Mouse (Mus musculus) cortical plate, adult 2 months (tissue): ENCODE measurements around the gene Cox11. TPM values are rescaled to one million over a fixed set of nuclear protein-coding genes. Genes with fewer than 3 reads are reported as not detected.
A peak's percentile ranks its signal among the peaks of the same experiment; 100 is the strongest.

Experiments used
- H3K27ac ChIP-seq: fragments of 200-500 bp; 2 replicates; pipeline ENCODE4 v1.5.1; 2012; ENCODE audit warnings: low read length, control low read depth, inconsistent platforms; ENCODE audit not compliant: insufficient read depth
- H3K4me1 ChIP-seq: fragments of 200-500 bp; 2 replicates; pipeline ENCODE4 v1.6.1; 2011; ENCODE audit warnings: low read length; ENCODE audit not compliant: control insufficient read depth, insufficient read depth
- H3K4me3 ChIP-seq: fragments of 200-500 bp; 2 replicates; pipeline ENCODE4 v1.5.1; 2011; ENCODE audit warnings: mild to moderate bottlenecking, low read length, control low read depth; ENCODE audit not compliant: insufficient read depth
- CTCF ChIP-seq: fragments of 200-500 bp; IDR thresholded peaks from 2 replicates; pipeline ENCODE4 v1.5.1; 2011; ENCODE audit warnings: mild to moderate bottlenecking, control low read depth, low read length; ENCODE audit not compliant: insufficient read depth; ENCODE audit errors: extremely low read depth
- POLR2A ChIP-seq: fragments of 200-500 bp; IDR thresholded peaks from 2 replicates; pipeline ENCODE4 v1.6.1; 2011; ENCODE audit warnings: mild to moderate bottlenecking, low read length, control low read depth; ENCODE audit not compliant: insufficient read depth; ENCODE audit errors: extremely low read depth
- polyA plus RNA-seq: library from polyadenylated mRNA; depleted of rRNA; stranded (reverse); fragments of >200 nt; gene quantifications from 2 replicates; pipeline ENCODE4 v1.2.3, GENCODE M21; 2012

Gene Cox11
- polyA plus RNA-seq, 1 experiment, result 25.6 TPM

DNA sequence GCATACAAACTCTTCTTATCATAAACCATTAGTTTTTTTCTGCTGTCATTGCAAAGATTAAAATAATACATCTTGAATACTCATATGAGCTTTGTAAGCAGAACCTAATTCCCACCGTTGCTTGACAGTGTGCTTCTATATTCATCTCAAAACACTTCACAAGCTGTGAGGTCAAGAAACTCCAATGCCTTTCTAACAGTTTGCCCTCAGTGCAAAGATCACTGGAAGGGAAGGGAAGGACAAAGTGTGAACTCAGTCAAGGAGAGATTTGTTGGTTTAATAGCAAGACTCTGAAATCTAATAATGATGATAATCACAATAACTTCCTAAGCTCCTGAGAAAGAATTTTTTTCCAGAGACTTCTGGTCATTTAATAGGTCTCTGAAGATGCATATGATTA, 10.2 kb upstream of the Cox11 start:
- no peak for TF ChIP-seq CTCF
- no peak for TF ChIP-seq POLR2A
- no peak overlapping the region for H3K27ac ChIP-seq

DNA sequence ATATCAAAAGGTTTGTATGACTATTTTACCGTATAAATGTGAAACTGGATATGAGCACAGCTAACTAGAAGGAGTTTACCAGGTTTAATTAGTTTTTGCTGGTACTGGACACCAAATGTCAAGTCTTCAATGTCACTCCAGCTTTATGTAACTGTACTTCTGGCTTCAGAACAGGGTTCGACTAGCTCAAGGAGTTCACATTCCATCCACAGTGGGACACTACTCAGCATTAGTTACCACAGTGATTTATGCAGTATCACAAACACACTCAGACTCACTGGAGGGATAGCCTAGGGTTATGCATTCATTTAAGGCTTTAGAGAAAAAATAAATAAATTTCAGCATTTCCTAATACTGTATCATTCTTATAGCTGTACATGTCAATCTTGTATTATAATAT, 5.5 kb upstream of the Cox11 start:
- no peak overlapping the region for H3K27ac ChIP-seq

More for the DNA sequence above, 10.2 kb upstream of the Cox11 start:
- Histone ChIP-seq H3K4me3 (no peak overlapping the region), H3K4me1 (no peaks in the 10 kb centered on the region)

DNA sequence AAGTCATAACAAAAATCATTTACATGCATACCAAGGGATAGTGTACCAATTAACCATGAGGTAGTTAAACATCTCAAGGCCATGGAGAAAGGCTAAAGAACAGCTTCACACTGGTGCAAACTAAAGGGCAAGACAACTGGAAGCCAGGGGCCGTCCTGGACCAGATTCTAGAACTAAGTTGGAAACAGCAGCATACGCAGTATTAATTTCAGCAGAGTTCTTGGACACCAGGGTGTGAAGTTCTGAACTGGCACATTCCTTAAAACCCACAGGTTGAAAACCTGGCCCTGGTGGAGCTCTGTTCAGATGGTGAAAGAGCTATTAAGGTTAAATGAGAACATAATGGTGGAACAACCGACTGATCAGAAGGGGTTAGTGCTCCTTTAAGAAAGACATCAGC, 3.3 kb upstream of the Cox11 start:
- TF ChIP-seq POLR2A (no peak), CTCF (no peak)
- Histone ChIP-seq H3K4me3 (no peak overlapping the region), H3K27ac (no peak overlapping the region), H3K4me1 (0 out of 2 replicates have a peak, but pooled peaks cover 1% of the 10 kb centered on the region)

More for the DNA sequence above, 5.5 kb upstream of the Cox11 start:
- Histone ChIP-seq H3K4me1 (no peaks in the 10 kb centered on the region), H3K4me3 (no peak overlapping the region)
- TF ChIP-seq POLR2A, result no peak
- TF ChIP-seq CTCF, result no peak

DNA sequence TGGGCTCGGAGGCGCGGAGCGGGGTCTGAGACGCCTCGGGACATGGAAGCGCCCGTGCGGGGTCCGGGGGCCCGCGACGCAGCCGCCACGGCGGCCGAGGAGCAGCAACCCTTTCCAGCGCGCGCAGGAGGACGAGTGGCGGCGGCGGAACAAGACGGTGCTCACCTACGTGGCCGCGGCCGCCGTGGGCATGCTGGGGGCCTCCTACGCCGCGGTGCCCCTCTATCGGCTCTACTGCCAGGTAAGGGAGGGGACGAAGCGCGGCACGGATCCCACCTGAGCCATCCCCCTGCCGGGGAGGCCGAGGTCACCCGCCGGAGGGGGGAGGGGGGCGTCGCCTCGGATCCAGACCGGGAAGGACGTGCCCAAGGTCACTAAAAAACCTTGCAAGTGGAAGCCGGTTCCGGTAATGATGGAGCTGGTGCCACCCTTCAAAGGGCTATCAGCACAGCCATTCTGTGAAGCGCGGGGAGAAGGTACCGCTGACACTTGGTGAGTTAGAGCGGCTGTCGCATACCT, 398 bp downstream of the Cox11 start:
- peak overlapping the region; percentile 95 for H3K4me3 ChIP-seq
- TF ChIP-seq CTCF, result no peak
- 0 out of 2 replicates have a peak, but pooled peaks cover 1% of the 10 kb centered on the region for H3K4me1 ChIP-seq
- peak overlapping the region; percentile 52 for H3K27ac ChIP-seq

DNA sequence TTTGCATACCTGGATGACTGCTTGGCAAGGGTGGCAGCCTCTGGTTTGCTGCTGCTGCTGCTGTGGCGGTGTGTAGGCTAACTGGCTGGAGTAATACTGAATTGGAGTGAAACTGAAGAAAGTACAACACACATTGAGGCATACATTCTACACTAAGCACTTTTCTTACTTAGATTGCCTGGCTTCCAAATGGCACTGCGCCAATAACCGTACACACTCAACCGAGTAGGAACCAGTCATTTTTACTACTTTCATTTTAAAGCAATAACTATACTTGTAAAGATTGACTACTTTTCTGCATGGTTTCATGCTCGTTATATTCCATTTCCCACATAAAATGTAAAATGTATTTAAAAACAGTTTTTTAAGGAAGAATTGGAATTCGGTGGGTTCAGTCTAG, 11.8 kb downstream of the Cox11 start:
- no peak overlapping the region for H3K4me3 ChIP-seq
- TF ChIP-seq CTCF, result no peak
- no peak for TF ChIP-seq POLR2A
- no peaks in the 10 kb centered on the region for H3K4me1 ChIP-seq
- no peak overlapping the region for H3K27ac ChIP-seq

DNA sequence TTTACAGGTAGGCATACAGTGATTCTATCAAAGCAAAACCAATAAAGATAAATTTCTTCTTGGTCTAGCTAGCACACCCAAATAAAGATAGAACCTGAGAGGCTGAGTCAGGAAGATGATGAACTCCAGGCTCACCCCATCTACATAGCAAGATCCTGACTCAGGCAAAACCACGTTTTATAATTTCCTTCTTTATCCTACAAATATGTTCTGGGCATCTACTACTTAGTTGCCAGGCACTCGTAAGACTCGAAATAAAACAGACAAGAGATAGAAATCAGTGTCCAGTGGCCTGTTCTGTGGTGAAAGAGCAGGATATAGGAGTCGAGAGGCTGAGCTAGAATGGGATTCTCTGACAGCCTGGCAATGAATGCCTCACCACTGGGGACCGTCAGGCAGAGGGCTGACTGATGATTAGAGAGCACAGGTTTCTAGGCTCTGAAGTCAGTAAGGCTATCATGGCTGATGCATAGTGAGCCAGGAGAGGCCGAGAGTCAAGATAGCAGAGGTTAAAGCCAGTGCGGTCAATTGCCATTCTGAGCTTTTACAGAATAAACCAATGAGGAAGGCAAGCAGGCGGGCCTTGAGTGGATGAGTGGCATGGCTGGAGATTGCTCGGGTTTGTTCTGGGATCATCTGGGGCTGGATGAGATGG, 12.4 kb downstream of the Cox11 start:
- Histone ChIP-seq H3K4me1 (no peaks in the 10 kb centered on the region), H3K4me3 (no peak overlapping the region), H3K27ac (no peak overlapping the region)
- no peak for TF ChIP-seq POLR2A
- TF ChIP-seq CTCF, result no peak

DNA sequence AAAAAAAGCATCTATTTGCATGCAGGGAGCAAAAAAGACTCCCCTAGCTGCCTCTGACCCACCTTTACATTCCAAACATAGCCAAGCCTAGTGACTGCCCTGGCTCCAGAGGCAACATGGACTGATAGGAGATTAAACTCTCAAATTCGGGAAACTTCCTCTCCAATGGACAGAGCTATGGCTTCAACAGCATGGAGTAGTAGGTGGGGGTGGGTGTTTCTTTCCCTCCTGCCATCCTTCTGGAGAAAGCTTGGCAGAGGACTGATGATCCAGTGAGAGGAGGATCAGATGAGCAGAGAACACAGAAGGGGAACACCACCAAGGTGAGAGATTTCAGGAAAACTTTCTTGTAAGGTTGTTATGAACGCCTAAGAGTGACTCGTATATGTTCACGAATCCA, 14.6 kb downstream of the Cox11 start:
- H3K4me3 ChIP-seq, result no peak overlapping the region
- TF ChIP-seq CTCF (no peak), POLR2A (no peak)
- H3K4me1 ChIP-seq, result no peaks in the 10 kb centered on the region
- no peak overlapping the region for H3K27ac ChIP-seq

DNA sequence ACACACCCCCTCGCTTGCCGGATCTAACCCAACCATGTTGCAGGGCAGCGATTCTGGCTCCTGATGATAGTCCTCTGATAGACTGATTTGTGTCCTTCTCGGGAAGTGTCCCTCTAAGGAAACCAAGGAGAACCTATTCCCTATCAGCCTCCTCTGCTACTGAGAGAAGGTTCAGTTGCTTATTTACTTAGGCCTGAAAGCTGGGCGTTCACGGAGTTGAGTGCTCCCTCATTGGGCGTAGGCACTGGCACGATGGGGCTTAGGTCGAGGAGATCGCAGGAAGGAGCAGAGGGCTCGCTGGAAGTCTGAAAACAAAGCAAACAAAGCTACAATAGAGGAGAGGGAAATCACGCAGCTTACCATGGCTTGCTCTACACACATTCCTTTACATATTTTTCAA, 19.6 kb downstream of the Cox11 start:
- H3K4me1 ChIP-seq, result no peaks in the 10 kb centered on the region
- TF ChIP-seq POLR2A (no peak), CTCF (no peak)
- H3K4me3 ChIP-seq, result no peak overlapping the region
- no peak overlapping the region for H3K27ac ChIP-seq

DNA sequence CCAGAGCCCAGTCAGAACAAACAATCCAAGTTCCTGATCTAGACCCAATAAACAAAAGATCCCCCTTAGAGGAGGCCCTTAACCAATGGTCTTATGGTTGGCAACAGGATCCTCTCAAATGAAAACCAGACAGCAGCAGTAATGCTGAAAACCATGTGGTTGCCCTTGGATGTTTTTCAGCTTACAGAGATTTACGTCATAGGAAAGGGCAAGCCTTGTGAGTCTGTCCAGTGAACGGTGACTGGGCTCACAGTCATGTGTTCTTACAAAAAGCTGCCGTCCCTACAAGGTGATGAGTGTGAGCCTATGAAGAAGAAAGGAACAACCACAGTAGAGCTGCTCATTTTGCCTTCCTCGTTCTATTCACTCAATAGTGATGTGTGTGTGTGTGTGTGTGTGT, 22.7 kb downstream of the Cox11 start:
- Histone ChIP-seq H3K4me1 (no peaks in the 10 kb centered on the region; the same call in 1 of the 2 replicates), H3K27ac (no peak overlapping the region)
- TF ChIP-seq POLR2A (no peak), CTCF (no peak)

DNA sequence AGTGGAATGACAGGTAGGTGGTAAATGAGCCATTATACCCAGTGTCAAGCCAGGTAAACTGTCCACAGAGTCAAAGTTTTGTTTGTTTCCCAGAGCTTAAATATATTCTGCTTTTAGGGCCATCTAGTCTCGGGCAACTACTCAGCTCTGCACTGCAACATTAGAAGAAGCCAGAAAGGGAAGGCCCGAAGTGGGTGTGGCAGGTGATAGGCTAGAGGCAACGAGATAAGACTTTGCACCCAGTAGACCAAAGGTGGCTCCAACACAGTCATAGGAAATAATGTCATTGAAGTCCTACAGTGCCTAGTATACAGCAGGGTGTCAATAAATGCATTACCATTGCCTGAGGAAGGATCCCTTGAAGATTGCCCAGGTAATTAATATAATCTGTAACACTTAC, 25.1 kb downstream of the Cox11 start:
- Histone ChIP-seq H3K4me1 (no peaks in the 10 kb centered on the region; the same call in 1 of the 2 replicates), H3K27ac (no peak overlapping the region), H3K4me3 (no peak overlapping the region)
- TF ChIP-seq POLR2A (no peak), CTCF (no peak)

More for the DNA sequence above, 22.7 kb downstream of the Cox11 start:
- H3K4me3 ChIP-seq, result no peak overlapping the region
